Mouse (Mus musculus) brain, embryonic 14.5 days (tissue): ENCODE results near the gene Olfr56.
"Not testable (repeated sequence)": the region's sequence is repeated elsewhere in the genome, so short reads cannot be mapped to it uniquely, and the experiment has no call there.

Experiments used
- CTCF ChIP-seq: fragments of 200-500 bp; IDR thresholded peaks from 2 replicates; pipeline ENCODE4 v1.5.1; 2012; ENCODE audit warnings: inconsistent platforms, mild to moderate bottlenecking, moderate library complexity, borderline replicate concordance; ENCODE audit not compliant: insufficient read depth, insufficient read length; ENCODE audit errors: extremely low read depth
- POLR2A ChIP-seq: fragments of 200-500 bp; IDR thresholded peaks from 2 replicates; pipeline ENCODE4 v1.6.1; 2012; ENCODE audit warnings: mild to moderate bottlenecking, inconsistent platforms, borderline replicate concordance; ENCODE audit not compliant: poor library complexity, insufficient read depth, insufficient read length, severe bottlenecking; ENCODE audit errors: extremely low read depth

DNA sequence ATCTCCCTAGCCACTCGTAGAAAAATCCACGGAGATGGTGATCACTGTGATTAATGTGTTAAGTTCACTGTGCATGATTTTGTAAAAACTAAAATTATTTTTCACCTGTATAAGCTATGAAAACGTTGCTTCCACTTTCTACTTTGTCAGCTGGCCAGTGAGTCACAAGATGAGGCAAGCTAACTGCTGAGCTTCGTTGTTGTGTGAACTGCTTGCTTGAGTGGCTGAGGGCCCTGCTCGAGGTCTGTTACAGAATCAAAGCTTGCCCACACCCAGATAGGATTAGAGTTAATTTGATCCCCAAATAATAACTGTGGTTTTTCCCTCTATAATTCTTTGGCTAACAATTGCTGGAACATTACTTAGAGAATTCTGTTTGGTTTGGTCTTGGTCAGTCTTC lies 73.2 kb downstream of the Olfr56 start:
- TF ChIP-seq POLR2A, CTCF: not testable (repeated sequence)
